Mouse (Mus musculus) neural tube, embryonic 13.5 days (tissue): ENCODE measurements around the gene Crym. TPM values are rescaled to one million over a fixed set of nuclear protein-coding genes. Genes with fewer than 3 reads are reported as not detected.

ENCODE experiments used
- ATAC-seq: fragments of 200-750 bp; cut with Nextera tagmentation; 2 replicates; pipeline ENCODE4 v1.8.0; 2017; ENCODE audit warnings: low read depth, mild to moderate bottlenecking, moderate TSS enrichment, moderate library complexity
- H3K27ac ChIP-seq: fragments of 300-500 bp; sonication (generic); replicated peaks from 2 replicates; pipeline ENCODE4 v1.5.1; 2015; ENCODE audit warnings: moderate library complexity, mild to moderate bottlenecking, inconsistent platforms
- H3K27me3 ChIP-seq: fragments of 300-500 bp; sonication (generic); 2 replicates; pipeline ENCODE4 v1.6.1; 2015; ENCODE audit warnings: mild to moderate bottlenecking, inconsistent platforms
- H3K36me3 ChIP-seq: fragments of 300-500 bp; sonication (generic); 2 replicates; pipeline ENCODE4 v1.6.1; 2015; ENCODE audit warnings: mild to moderate bottlenecking, inconsistent platforms
- H3K4me1 ChIP-seq: fragments of 300-500 bp; sonication (generic); replicated peaks from 2 replicates; pipeline ENCODE4 v1.6.1; 2015; ENCODE audit warnings: inconsistent platforms
- H3K4me2 ChIP-seq: fragments of 300-500 bp; sonication (generic); 2 replicates; pipeline ENCODE4 v1.6.1; 2015; ENCODE audit warnings: inconsistent platforms, mild to moderate bottlenecking, moderate library complexity
- H3K4me3 ChIP-seq: fragments of 300-500 bp; sonication (generic); 2 replicates; pipeline ENCODE4 v1.5.1; 2015; ENCODE audit warnings: mild to moderate bottlenecking, inconsistent platforms
- H3K9ac ChIP-seq: fragments of 300-500 bp; sonication (generic); 2 replicates; pipeline ENCODE4 v1.6.1; 2015; ENCODE audit warnings: moderate library complexity, mild to moderate bottlenecking, inconsistent platforms
- H3K9me3 ChIP-seq: fragments of 300-500 bp; sonication (generic); 2 replicates; pipeline ENCODE4 v1.6.1; 2016; ENCODE audit warnings: inconsistent platforms
- WGBS: fragments of 180-500 bp; shearing (Covaris S2); methylation state at CpG from one replicate; pipeline ENCODE4 v1.1.7; 2015; 5-methylcytosine and 5-hydroxymethylcytosine counted together
- polyA plus RNA-seq: library from polyadenylated mRNA; unstranded; fragments of >200 nt; fragmentation: Nextera tagmentation; extraction: Ambion mirVana; gene quantifications from 2 replicates; pipeline ENCODE4 v1.2.1, GENCODE M21; 2015

Gene Crym
- polyA plus RNA-seq, 1 experiment from 2014 or later, result 5.6 TPM

GRCm38 (mm10) chr7:120156841-120157409 is 45.0 kb downstream of the Crym start:
- H3K4me1 ChIP-seq, result peaks cover 20% of the 10 kb centered on the region
- no peak overlapping the region for H3K9ac ChIP-seq
- H3K36me3 ChIP-seq, result no peaks in the 10 kb centered on the region
- WGBS, result 11% methylated on average over 2 of the region's 2 CpGs
- no peak overlapping the region for H3K4me2 ChIP-seq
- ATAC-seq, result no peak
- H3K27me3 ChIP-seq, result no peaks in the 10 kb centered on the region
- no peak overlapping the region for H3K27ac ChIP-seq
- no peak overlapping the region for H3K4me3 ChIP-seq
- H3K9me3 ChIP-seq, result no peaks in the 10 kb centered on the region

- no peak for ATAC-seq
- H3K4me1 ChIP-seq, result no peaks in the 10 kb centered on the region; the same call in 1 of the 2 replicates
- no peak overlapping the region for H3K4me2 ChIP-seq
- no peaks in the 10 kb centered on the region for H3K27me3 ChIP-seq
- H3K27ac ChIP-seq, result no peak overlapping the region
- no peak overlapping the region for H3K9ac ChIP-seq
- 82% methylated on average over 2 of the region's 2 CpGs for WGBS
- no peaks in the 10 kb centered on the region for H3K36me3 ChIP-seq
- H3K9me3 ChIP-seq, result no peaks in the 10 kb centered on the region
- no peak overlapping the region for H3K4me3 ChIP-seq
Observed at GRCm38 (mm10) chr7:120150898-120151297, 51.0 kb downstream of the Crym start.

- Histone ChIP-seq H3K27ac (no peak overlapping the region), H3K9me3 (no peaks in the 10 kb centered on the region), H3K9ac (no peak overlapping the region), H3K4me2 (no peak overlapping the region), H3K4me1 (no peaks in the 10 kb centered on the region; the same call in 1 of the 2 replicates), H3K27me3 (no peaks in the 10 kb centered on the region), H3K36me3 (no peaks in the 10 kb centered on the region), H3K4me3 (no peak overlapping the region)
- no peak for ATAC-seq
- 17% methylated on average over 3 of the region's 3 CpGs for WGBS
Observed at GRCm38 (mm10) chr7:120150257-120150656, 51.7 kb downstream of the Crym start.

- ATAC-seq, result no peak
- no peak within 1 kb of the TSS for H3K4me3 ChIP-seq
- H3K4me2 ChIP-seq, result no peak within 1 kb of the TSS
- no peaks in the 10 kb centered on the region; the same call in 1 of the 2 replicates for H3K4me1 ChIP-seq
- H3K36me3 ChIP-seq, result no peaks in the 10 kb centered on the region
- no peak within 1 kb of the TSS for H3K9ac ChIP-seq
- H3K27ac ChIP-seq, result no peak within 1 kb of the TSS
- H3K9me3 ChIP-seq, result no peaks in the 10 kb centered on the region
- no peaks in the 10 kb centered on the region for H3K27me3 ChIP-seq
- WGBS, result 83% methylated on average over 9 of the region's 9 CpGs
Observed at GRCm38 (mm10) chr7:120145191-120145590, 56.7 kb downstream of the Crym start, which contains the start of gene Zp2. TSS of gene Zp2 (minus strand) at chr7:120145291.

GRCm38 (mm10) chr7:120142743-120143142 is 59.2 kb downstream of the Crym start:
- Histone ChIP-seq H3K27ac (no peak overlapping the region), H3K4me1 (no peaks in the 10 kb centered on the region), H3K4me3 (no peak overlapping the region), H3K27me3 (no peaks in the 10 kb centered on the region), H3K36me3 (no peaks in the 10 kb centered on the region), H3K9ac (no peak overlapping the region), H3K9me3 (no peaks in the 10 kb centered on the region), H3K4me2 (no peak overlapping the region)
- 88% methylated on average over 1 of the region's 1 CpGs for WGBS
- ATAC-seq, result no peak

Other genes starting within 250 kb of the Crym start
- gene Dnah3, start 106.8 kb downstream of the Crym start, polyA plus RNA-seq, result 0.10 TPM in 1 of 2 replicates, not detected in the other
- gene Tmem159, start 99.8 kb downstream of the Crym start, polyA plus RNA-seq, result 12.7 and 14.3 TPM in 2 replicates
- gene Zp2, start 56.8 kb downstream of the Crym start, polyA plus RNA-seq, result not detected in 2 replicates
- not detected in 2 replicates for gene Anks4b, start 28.3 kb downstream of the Crym start, polyA plus RNA-seq
- gene Abca14, start 1.9 kb upstream of the Crym start, polyA plus RNA-seq, result not detected in 2 replicates
- gene Abca15, start 126.6 kb upstream of the Crym start, polyA plus RNA-seq, result not detected in 2 replicates
- not detected in 2 replicates for gene Abca16, start 207.5 kb upstream of the Crym start, polyA plus RNA-seq